14 mouse cellular contexts compared by ENCODE assay signal in the genomic region with DNA sequence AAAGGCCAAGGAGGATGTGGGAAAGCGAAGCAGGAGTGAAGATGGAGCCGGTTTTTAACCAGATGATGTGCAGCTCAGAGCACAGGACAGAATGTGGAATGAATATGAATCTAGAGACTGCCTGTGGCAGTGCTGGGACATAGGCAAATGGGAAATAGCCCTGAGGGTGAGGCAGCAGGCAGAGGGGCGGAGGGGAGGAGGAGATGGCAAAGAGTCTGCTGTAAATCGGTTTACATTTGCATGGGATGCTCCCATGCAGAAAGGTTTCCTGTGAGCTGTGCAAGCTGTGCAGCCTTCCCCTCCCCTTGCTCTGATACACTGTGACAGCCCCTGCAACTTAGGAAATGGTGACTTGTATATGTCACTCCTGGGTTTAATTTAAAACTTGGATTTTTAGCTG.
DNase-seq lines count a peak whose midpoint lies in the region; ATAC-seq and TF ChIP-seq lines count a peak whose summit lies in the region.
"Had no signal": no experiment of that assay in that cellular context is flagged by ENCODE, and none has a peak within 500 bp of the region (broad histone marks: within the 10 kb centered on the region; RNA-seq: fewer than 3 reads in every experiment).

No protein-coding gene starts in this region.

- ATAC-seq in hindbrain, embryonic 13.5 days (ENCODE audit: low FRiP score): peak; percentile 67
- peak; percentile 82 for ATAC-seq in neural tube, embryonic 13.5 days (ENCODE audit: low read depth)
- no peak for ATAC-seq in intestine, embryonic 16.5 days
- ATAC-seq in erythroid progenitor cell, adult 5-6 weeks (replicated peaks; ENCODE audit: low FRiP score, poor library complexity, severe bottlenecking): no peak
- ATAC-seq in liver, embryonic 11.5 days (replicated peaks; ENCODE audit: low FRiP score): no peak
- ATAC-seq: liver, postnatal 0 days had no signal

- H3K9ac ChIP-seq in ES-Bruce4 (ENCODE audit: low read depth, poor library complexity, severe bottlenecking): no peak overlapping the region
- H3K9ac ChIP-seq in hindbrain, embryonic 13.5 days: no peak overlapping the region
- H3K9ac ChIP-seq in neural tube, embryonic 13.5 days: peak overlapping the region; percentile 9; the same call in 1 of the 2 replicates
- no peak overlapping the region for H3K9ac ChIP-seq in intestine, embryonic 16.5 days (ENCODE audit: low read depth, low read length)
- no peak overlapping the region for H3K9ac ChIP-seq in liver, embryonic 11.5 days (ENCODE audit: low read depth, low read length)
- H3K9ac ChIP-seq: liver, postnatal 0 days had no signal

- no peaks in the 10 kb centered on the region for H3K9me3 ChIP-seq in ES-Bruce4 (replicated peaks; ENCODE audit: control insufficient read depth, insufficient read depth, low read length, poor library complexity, severe bottlenecking)
- no peaks in the 10 kb centered on the region for H3K9me3 ChIP-seq in hindbrain, embryonic 13.5 days
- H3K9me3 ChIP-seq in neural tube, embryonic 13.5 days: no peaks in the 10 kb centered on the region
- H3K9me3 ChIP-seq in intestine, embryonic 16.5 days (ENCODE audit: control insufficient read depth, low read length): no peaks in the 10 kb centered on the region
- H3K9me3 ChIP-seq in liver, embryonic 11.5 days (ENCODE audit: control insufficient read depth, low read length): no peaks in the 10 kb centered on the region
- H3K9me3 ChIP-seq: forebrain, embryonic 10.5 days had no signal

- no peak overlapping the region; the same call in 1 of the 2 replicates for H3K27ac ChIP-seq in ES-Bruce4 (ENCODE audit: insufficient read depth, low read length)
- 0 out of 2 replicates have a peak overlapping the region, but pooled peaks have one; percentile 55 for H3K27ac ChIP-seq in hindbrain, embryonic 13.5 days
- H3K27ac ChIP-seq in neural tube, embryonic 13.5 days (replicated peaks): peak overlapping the region; percentile 43
- no peak overlapping the region for H3K27ac ChIP-seq in intestine, embryonic 16.5 days (ENCODE audit: low read length)
- no peak overlapping the region for H3K27ac ChIP-seq in liver, embryonic 11.5 days (ENCODE audit: low read depth, low read length)
- H3K27ac ChIP-seq: forebrain, embryonic 10.5 days; macrophage had no signal

- 0 out of 2 replicates have a peak, but pooled peaks have one; percentile 38 for TF ChIP-seq EP300 in ES-Bruce4 (IDR thresholded peaks at IDR 0.05; ENCODE audit: insufficient read depth, low read depth, low read length)

- peak; percentile 7 for DNase-seq in embryo, embryonic 10 days (ENCODE audit: low spot score)
- DNase-seq in embryo, embryonic 11 days: no peak
- no peak for DNase-seq in liver, embryonic 11.5 days (ENCODE audit: low spot score)
- DNase-seq: gastrocnemius, postnatal 36 days; kidney, adult 9 months; liver, postnatal 0 days; thymus, adult 18-20 months had no signal

- H3K4me3 ChIP-seq in ES-Bruce4 (ENCODE audit: low read depth, low read length): no peak overlapping the region
- no peak overlapping the region for H3K4me3 ChIP-seq in hindbrain, embryonic 13.5 days
- no peak overlapping the region for H3K4me3 ChIP-seq in neural tube, embryonic 13.5 days
- no peak overlapping the region for H3K4me3 ChIP-seq in intestine, embryonic 16.5 days (ENCODE audit: low read length)
- H3K4me3 ChIP-seq in liver, embryonic 11.5 days (ENCODE audit: low read depth, low read length): no peak overlapping the region
- H3K4me3 ChIP-seq: forebrain, embryonic 10.5 days had no signal

- H3K4me2 ChIP-seq in hindbrain, embryonic 13.5 days: no peak overlapping the region
- no peak overlapping the region for H3K4me2 ChIP-seq in neural tube, embryonic 13.5 days
- H3K4me2 ChIP-seq in intestine, embryonic 16.5 days (ENCODE audit: low read depth, low read length): no peak overlapping the region
- H3K4me2 ChIP-seq in liver, embryonic 11.5 days: no peak overlapping the region

- no peaks in the 10 kb centered on the region for H3K27me3 ChIP-seq in ES-Bruce4 (ENCODE audit: control insufficient read depth, insufficient read depth, low read length, poor library complexity, severe bottlenecking)
- H3K27me3 ChIP-seq in hindbrain, embryonic 13.5 days: no peaks in the 10 kb centered on the region
- no peaks in the 10 kb centered on the region for H3K27me3 ChIP-seq in neural tube, embryonic 13.5 days
- no peaks in the 10 kb centered on the region for H3K27me3 ChIP-seq in intestine, embryonic 16.5 days (replicated peaks; ENCODE audit: control insufficient read depth, insufficient read depth, low read length)
- no peaks in the 10 kb centered on the region for H3K27me3 ChIP-seq in liver, embryonic 11.5 days (replicated peaks; ENCODE audit: control insufficient read depth, insufficient read depth, low read length)

- TF ChIP-seq POLR2A in ES-Bruce4 (IDR thresholded peaks at IDR 0.05; ENCODE audit: insufficient read depth, low read length): no peak

- peaks cover 4% of the 10 kb centered on the region for H3K4me1 ChIP-seq in ES-Bruce4 (ENCODE audit: control insufficient read depth, insufficient read depth, low read length)
- peaks cover 10% of the 10 kb centered on the region for H3K4me1 ChIP-seq in hindbrain, embryonic 13.5 days (replicated peaks)
- peaks cover 8% of the 10 kb centered on the region for H3K4me1 ChIP-seq in neural tube, embryonic 13.5 days (replicated peaks)
- no peaks in the 10 kb centered on the region for H3K4me1 ChIP-seq in intestine, embryonic 16.5 days (ENCODE audit: control insufficient read depth, insufficient read depth, low read length)
- no peaks in the 10 kb centered on the region for H3K4me1 ChIP-seq in liver, embryonic 11.5 days (replicated peaks; ENCODE audit: control insufficient read depth, insufficient read depth, low read length)

- TF ChIP-seq CTCF in ES-Bruce4 (IDR thresholded peaks at IDR 0.05; ENCODE audit: low read depth, low read length): no peak

- H3K36me3 ChIP-seq in ES-Bruce4 (ENCODE audit: control insufficient read depth, insufficient read depth, low read length, poor library complexity, severe bottlenecking): no peaks in the 10 kb centered on the region
- H3K36me3 ChIP-seq in hindbrain, embryonic 13.5 days: peaks cover 3% of the 10 kb centered on the region
- peaks cover 11% of the 10 kb centered on the region; the same call in 1 of the 2 replicates for H3K36me3 ChIP-seq in neural tube, embryonic 13.5 days
- no peaks in the 10 kb centered on the region for H3K36me3 ChIP-seq in intestine, embryonic 16.5 days (ENCODE audit: control insufficient read depth, insufficient read depth, low read length)
- no peaks in the 10 kb centered on the region for H3K36me3 ChIP-seq in liver, embryonic 11.5 days (ENCODE audit: control insufficient read depth, insufficient read depth, low read length)
- H3K36me3 ChIP-seq: forebrain, embryonic 10.5 days had no signal

- 45% methylated on average over 4 of the region's 4 CpGs for WGBS in hindbrain, embryonic 13.5 days
- 31% methylated on average over 4 of the region's 4 CpGs for WGBS in neural tube, embryonic 13.5 days
- WGBS in intestine, embryonic 16.5 days: 69% methylated on average over 4 of the region's 4 CpGs
- WGBS in liver, embryonic 11.5 days: 66% methylated on average over 4 of the region's 4 CpGs

Comparison
In these comparisons a context has a peak if more than half of its experiments do, and no peak if none do; other contexts are left out.
1. H3K27ac ChIP-seq: peak in hindbrain, embryonic 13.5 days (single experiment) and neural tube, embryonic 13.5 days (single experiment); none in ES-Bruce4 (single experiment), intestine, embryonic 16.5 days (single experiment) and liver, embryonic 11.5 days (single experiment).
2. ATAC-seq: peak in hindbrain, embryonic 13.5 days (single experiment) and neural tube, embryonic 13.5 days (single experiment); none in intestine, embryonic 16.5 days (single experiment), erythroid progenitor cell, adult 5-6 weeks (single experiment) and liver, embryonic 11.5 days (single experiment).